Comparison of ENCODE assay signal across 32 mouse cellular contexts in genomic region chr7:99709992-99710391, GRCm38 (mm10). TPM values are rescaled to one million over a fixed set of nuclear protein-coding genes. Genes with fewer than 3 reads are reported as not detected.
"Had no signal": no experiment of that assay in that cellular context is flagged by ENCODE, and none has a peak within 500 bp of the region (broad histone marks: within the 10 kb centered on the region; RNA-seq: fewer than 3 reads in every experiment).

No protein-coding gene starts in this region.

- H3K27ac ChIP-seq: embryonic facial prominence, embryonic 10.5 days; embryonic facial prominence, embryonic 12.5 days; embryonic facial prominence, embryonic 13.5 days; embryonic facial prominence, embryonic 15.5 days; forebrain, embryonic 10.5 days; forebrain, embryonic 12.5 days; forebrain, embryonic 13.5 days; forebrain, embryonic 15.5 days; heart, adult 2 months had no signal

- H3K36me3 ChIP-seq: embryonic facial prominence, embryonic 10.5 days; embryonic facial prominence, embryonic 12.5 days; embryonic facial prominence, embryonic 13.5 days; embryonic facial prominence, embryonic 15.5 days; forebrain, embryonic 10.5 days; forebrain, embryonic 12.5 days; forebrain, embryonic 15.5 days had no signal

- H3K4me3 ChIP-seq: embryonic facial prominence, embryonic 10.5 days; embryonic facial prominence, embryonic 12.5 days; embryonic facial prominence, embryonic 13.5 days; embryonic facial prominence, embryonic 15.5 days; erythroblast, embryonic 14.5 days; forebrain, embryonic 10.5 days; forebrain, embryonic 12.5 days; forebrain, embryonic 13.5 days; forebrain, embryonic 15.5 days; gastrocnemius, adult 2 months; heart, adult 2 months had no signal

RNA-seq across cellular contexts. Expression of gene Slco2b1, which starts 1.1 kb away (rescaled TPM):
- total RNA-seq: granulocyte monocyte progenitor cell, adult 5-6 weeks had no signal
- polyA plus RNA-seq: erythroblast, embryonic 14.5 days had no signal

RNA-seq across cellular contexts. Expression of gene Olfr520, which starts 20.1 kb away (rescaled TPM):
- total RNA-seq: common myeloid progenitor, adult 5-6 weeks; forebrain, postnatal 0 days; gastrocnemius, adult 18-20 months; gastrocnemius, adult 2 months; gastrocnemius, postnatal 10 days; gastrocnemius, postnatal 25 days; gastrocnemius, postnatal 36 days; granulocyte monocyte progenitor cell, adult 5-6 weeks; heart, adult 18-20 months; heart, adult 2 months had no signal
- polyA plus RNA-seq: cerebellum, adult 2 months; cortical plate, adult 2 months; embryonic facial prominence, embryonic 10.5 days; embryonic facial prominence, embryonic 11.5 days; embryonic facial prominence, embryonic 12.5 days; embryonic facial prominence, embryonic 13.5 days; embryonic facial prominence, embryonic 14.5 days; embryonic facial prominence, embryonic 15.5 days; erythroblast, embryonic 14.5 days; forebrain, embryonic 10.5 days; forebrain, embryonic 11.5 days; forebrain, embryonic 12.5 days; forebrain, embryonic 13.5 days; forebrain, embryonic 14.5 days; forebrain, embryonic 15.5 days; forebrain, embryonic 16.5 days; forebrain, postnatal 0 days; heart, adult 2 months had no signal

RNA-seq across cellular contexts. Expression of gene Olfr521, which starts 53.3 kb away (rescaled TPM):
- total RNA-seq: common myeloid progenitor, adult 5-6 weeks; forebrain, postnatal 0 days; gastrocnemius, adult 18-20 months; gastrocnemius, adult 2 months; gastrocnemius, adult 8-10 months; gastrocnemius, postnatal 10 days; gastrocnemius, postnatal 14 days; gastrocnemius, postnatal 25 days; gastrocnemius, postnatal 36 days; gastrocnemius, postnatal 4 days; granulocyte monocyte progenitor cell, adult 5-6 weeks; heart, adult 18-20 months; heart, adult 2 months; heart, adult 8-10 months had no signal
- polyA plus RNA-seq: cerebellum, adult 2 months; cortical plate, adult 2 months; embryonic facial prominence, embryonic 10.5 days; embryonic facial prominence, embryonic 11.5 days; embryonic facial prominence, embryonic 12.5 days; embryonic facial prominence, embryonic 13.5 days; embryonic facial prominence, embryonic 14.5 days; embryonic facial prominence, embryonic 15.5 days; erythroblast, embryonic 14.5 days; forebrain, embryonic 10.5 days; forebrain, embryonic 11.5 days; forebrain, embryonic 12.5 days; forebrain, embryonic 13.5 days; forebrain, embryonic 14.5 days; forebrain, embryonic 15.5 days; forebrain, embryonic 16.5 days; forebrain, postnatal 0 days; frontal cortex, adult 2 months; gonadal fat pad, adult 2 months; heart, adult 2 months had no signal
